Mouse (Mus musculus): ENCODE measurements around the gene Tec.

- TF ChIP-seq CTCF (IDR thresholded peaks at IDR 0.05; ENCODE audit: low read depth) = no peak
- no peak for TF ChIP-seq EP300 (optimal IDR thresholded peaks at IDR 0.05)
These were observed 118.1 kb downstream of the Tec start for GRCm38 (mm10) chr5:72750226-72750625.

All from stomach, postnatal 0 days (tissue).